Mouse (Mus musculus): ENCODE results near the gene Wnt2b.

The Wnt2b gene

GRCm38 (mm10) chr3:104961066-104962059, at the start of gene Wnt2b:
Gene Wnt2b (minus strand): TSS chr3:104961921.
- no peak for DNase-seq (ENCODE audit: low spot score)

- DNase-seq (ENCODE audit: low spot score), result no peak
Observed at GRCm38 (mm10) chr3:105010681-105011339, 49.1 kb upstream of the Wnt2b start.

- DNase-seq (ENCODE audit: low spot score), result no peak
Observed at GRCm38 (mm10) chr3:105008070-105008469, 46.3 kb upstream of the Wnt2b start.

- no peak for DNase-seq (ENCODE audit: low spot score)
Observed at GRCm38 (mm10) chr3:105006101-105006500, 44.4 kb upstream of the Wnt2b start.

GRCm38 (mm10) chr3:105005561-105006065, 43.9 kb upstream of the Wnt2b start:
- DNase-seq (ENCODE audit: low spot score), result no peak

GRCm38 (mm10) chr3:105005011-105005410, 43.3 kb upstream of the Wnt2b start:
- no peak for DNase-seq (ENCODE audit: low spot score)

- no peak for DNase-seq (ENCODE audit: low spot score)
Observed at GRCm38 (mm10) chr3:105003960-105004463, 42.3 kb upstream of the Wnt2b start.

- DNase-seq (ENCODE audit: low spot score), result no peak
Observed at GRCm38 (mm10) chr3:105001374-105001773, 39.7 kb upstream of the Wnt2b start.

GRCm38 (mm10) chr3:105000561-105000960, 38.8 kb upstream of the Wnt2b start:
- DNase-seq (ENCODE audit: low spot score), result peak; percentile 24

- DNase-seq (ENCODE audit: low spot score), result no peak
Observed at GRCm38 (mm10) chr3:104997563-104997962, 35.8 kb upstream of the Wnt2b start.

GRCm38 (mm10) chr3:104995707-104996106, 34.0 kb upstream of the Wnt2b start:
- DNase-seq (ENCODE audit: low spot score), result no peak

GRCm38 (mm10) chr3:104994415-104994841, 32.7 kb upstream of the Wnt2b start:
- peak; percentile 32 for DNase-seq (ENCODE audit: low spot score)

GRCm38 (mm10) chr3:104993800-104994199, 32.1 kb upstream of the Wnt2b start:
- peak; percentile 63 for DNase-seq (ENCODE audit: low spot score)

GRCm38 (mm10) chr3:104992709-104993388, 31.1 kb upstream of the Wnt2b start:
- DNase-seq (ENCODE audit: low spot score), result peak; percentile 96

GRCm38 (mm10) chr3:104991703-104992102, 30.0 kb upstream of the Wnt2b start:
- DNase-seq (ENCODE audit: low spot score), result peak; percentile 43

GRCm38 (mm10) chr3:104987884-104988283, 26.2 kb upstream of the Wnt2b start:
- DNase-seq (ENCODE audit: low spot score), result no peak

GRCm38 (mm10) chr3:104979735-104980134, 18.0 kb upstream of the Wnt2b start:
- no peak for DNase-seq (ENCODE audit: low spot score)

GRCm38 (mm10) chr3:104967548-104968300, 6.0 kb upstream of the Wnt2b start:
- peak; percentile 84 for DNase-seq (ENCODE audit: low spot score)

GRCm38 (mm10) chr3:104965991-104966554, 4.4 kb upstream of the Wnt2b start:
- no peak for DNase-seq (ENCODE audit: low spot score)

- DNase-seq (ENCODE audit: low spot score), result no peak
Observed at GRCm38 (mm10) chr3:104965070-104965855, 3.5 kb upstream of the Wnt2b start.
